In genomic region chr10:69238311-69238710, GRCm38 (mm10) we compare ENCODE assay signal across 14 mouse cellular contexts. TPM values are rescaled to one million over a fixed set of nuclear protein-coding genes. Genes with fewer than 3 reads are reported as not detected.
A peak's percentile ranks its signal among the peaks of the same experiment; 100 is the strongest.
DNase-seq lines count a peak whose midpoint lies in the region; ATAC-seq and TF ChIP-seq lines count a peak whose summit lies in the region.
"Had no signal": no experiment of that assay in that cellular context is flagged by ENCODE, and none has a peak within 500 bp of the region (broad histone marks: within the 10 kb centered on the region; RNA-seq: fewer than 3 reads in every experiment).

No protein-coding gene starts in this region.

- H3K27me3 ChIP-seq in cerebellum, adult 2 months (ENCODE audit: control insufficient read depth, insufficient read depth, low read length), result no peaks in the 10 kb centered on the region; the same call in 1 of the 2 replicates
- H3K27me3 ChIP-seq in midbrain, embryonic 10.5 days (ENCODE audit: low read depth, poor library complexity, severe bottlenecking), result no peaks in the 10 kb centered on the region
- no peaks in the 10 kb centered on the region for H3K27me3 ChIP-seq in midbrain, embryonic 16.5 days (ENCODE audit: control insufficient read depth, insufficient read depth, low read depth, low read length)
- H3K27me3 ChIP-seq in hindbrain, embryonic 11.5 days (ENCODE audit: control insufficient read depth, insufficient read depth, low read length), result no peaks in the 10 kb centered on the region
- no peaks in the 10 kb centered on the region for H3K27me3 ChIP-seq in myocyte (ENCODE audit: control insufficient read depth, insufficient read depth, insufficient read length)
- H3K27me3 ChIP-seq: embryonic facial prominence, embryonic 15.5 days; heart, embryonic 13.5 days had no signal

- peaks cover 4% of the 10 kb centered on the region for H3K4me1 ChIP-seq in cerebellum, adult 2 months (ENCODE audit: control insufficient read depth, insufficient read depth, low read length)
- H3K4me1 ChIP-seq in midbrain, embryonic 10.5 days, result peaks cover 7% of the 10 kb centered on the region; the same call in 1 of the 2 replicates
- no peaks in the 10 kb centered on the region for H3K4me1 ChIP-seq in midbrain, embryonic 16.5 days (ENCODE audit: control insufficient read depth, insufficient read depth, low read length)
- H3K4me1 ChIP-seq in hindbrain, embryonic 11.5 days (replicated peaks; ENCODE audit: control insufficient read depth, insufficient read depth, low read length), result 0 out of 2 replicates have a peak, but pooled peaks cover 3% of the 10 kb centered on the region
- H3K4me1 ChIP-seq: embryonic facial prominence, embryonic 15.5 days had no signal

- H3ac ChIP-seq in myocyte (ENCODE audit: control insufficient read depth, insufficient read length), result no peak overlapping the region

- no peak overlapping the region for H3K27ac ChIP-seq in cerebellum, adult 2 months (ENCODE audit: insufficient read depth, low read length)
- 0 out of 2 replicates have a peak overlapping the region, but pooled peaks have one; percentile 13 for H3K27ac ChIP-seq in midbrain, embryonic 10.5 days (replicated peaks)
- H3K27ac ChIP-seq in midbrain, embryonic 16.5 days (ENCODE audit: low read length), result no peak overlapping the region
- H3K27ac ChIP-seq in hindbrain, embryonic 11.5 days (ENCODE audit: low read depth, low read length), result no peak overlapping the region
- H3K27ac ChIP-seq: embryonic facial prominence, embryonic 15.5 days; gastrocnemius, adult 2 months; heart, embryonic 13.5 days had no signal

- H3K36me3 ChIP-seq in midbrain, embryonic 10.5 days, result 0 out of 2 replicates have a peak, but pooled peaks cover 2% of the 10 kb centered on the region
- H3K36me3 ChIP-seq in midbrain, embryonic 16.5 days (ENCODE audit: control insufficient read depth, insufficient read depth, low read length), result no peaks in the 10 kb centered on the region
- H3K36me3 ChIP-seq in hindbrain, embryonic 11.5 days (ENCODE audit: control insufficient read depth, insufficient read depth, low read length), result no peaks in the 10 kb centered on the region
- no peaks in the 10 kb centered on the region for H3K36me3 ChIP-seq in myocyte (ENCODE audit: control insufficient read depth, insufficient read depth)
- H3K36me3 ChIP-seq: embryonic facial prominence, embryonic 15.5 days had no signal

- no peak overlapping the region for H3K4me2 ChIP-seq in midbrain, embryonic 16.5 days (ENCODE audit: low read length)
- H3K4me2 ChIP-seq in hindbrain, embryonic 11.5 days (replicated peaks; ENCODE audit: low read depth, low read length), result no peak overlapping the region
- no peak overlapping the region for H3K4me2 ChIP-seq in myocyte (ENCODE audit: low read depth)
- H3K4me2 ChIP-seq: embryonic facial prominence, embryonic 15.5 days; heart, embryonic 13.5 days had no signal

- peaks cover 6% of the 10 kb centered on the region for H3K79me2 ChIP-seq in myocyte (ENCODE audit: control insufficient read depth, insufficient read depth)

- no peak for TF ChIP-seq CTCF in cerebellum, adult 2 months (IDR thresholded peaks at IDR 0.05; ENCODE audit: borderline replicate concordance, insufficient read depth, low read depth, low read length)

- ATAC-seq in cerebellum, adult (ENCODE audit: insufficient number of reproducible peaks, low FRiP score, low TSS enrichment), result no peak
- no peak for ATAC-seq in midbrain, embryonic 16.5 days
- peak; percentile 66 for ATAC-seq in hindbrain, embryonic 11.5 days (ENCODE audit: low FRiP score)
- ATAC-seq in megakaryocyte, adult 5-6 weeks (ENCODE audit: poor library complexity, severe bottlenecking), result no peak
- ATAC-seq: liver, postnatal 0 days had no signal

- H3K4me3 ChIP-seq in cerebellum, adult 2 months (replicated peaks; ENCODE audit: insufficient read depth, low read depth, low read length), result no peak overlapping the region
- H3K4me3 ChIP-seq in midbrain, embryonic 10.5 days, result no peak overlapping the region
- H3K4me3 ChIP-seq in midbrain, embryonic 16.5 days (ENCODE audit: low read depth, low read length), result no peak overlapping the region
- H3K4me3 ChIP-seq in hindbrain, embryonic 11.5 days (ENCODE audit: low read depth, low read length), result no peak overlapping the region
- no peak overlapping the region for H3K4me3 ChIP-seq in myocyte
- H3K4me3 ChIP-seq: embryonic facial prominence, embryonic 15.5 days; gastrocnemius, adult 2 months; heart, embryonic 13.5 days had no signal

- peak; percentile 22 to 45 for DNase-seq in cerebellum, adult 2 months
- DNase-seq in midbrain, embryonic 10.5 days (ENCODE audit: low spot score), result no peak
- peak; percentile 44 for DNase-seq in hindbrain, embryonic 11.5 days (ENCODE audit: low spot score)
- DNase-seq in heart, adult 9 months (ENCODE audit: low spot score in 2 of 2), result no peak
- DNase-seq: gastrocnemius, adult 2 months; liver, postnatal 0 days; right cerebral cortex, postnatal 25 days; thymus, postnatal 36 days had no signal

- no peak overlapping the region for H3K9ac ChIP-seq in midbrain, embryonic 16.5 days (ENCODE audit: low read depth, low read length)
- H3K9ac ChIP-seq in hindbrain, embryonic 11.5 days (ENCODE audit: low read depth, low read length), result no peak overlapping the region
- H3K9ac ChIP-seq: embryonic facial prominence, embryonic 15.5 days; heart, embryonic 13.5 days; liver, postnatal 0 days had no signal

- WGBS in cerebellum, adult 2 months, result 34% methylated on average over 6 of the region's 6 CpGs
- 60% methylated on average over 6 of the region's 6 CpGs for WGBS in midbrain, embryonic 10.5 days
- WGBS in midbrain, embryonic 16.5 days, result 46% methylated on average over 6 of the region's 6 CpGs
- 54% methylated on average over 6 of the region's 6 CpGs for WGBS in hindbrain, embryonic 11.5 days

- no peak for TF ChIP-seq POLR2A in cerebellum, adult 2 months (IDR thresholded peaks at IDR 0.05; ENCODE audit: borderline replicate concordance, insufficient read depth, low read length)
- TF ChIP-seq POLR2A in myocyte (IDR thresholded peaks at IDR 0.05; ENCODE audit: insufficient read length, low read depth), result no peak

- H3K9me3 ChIP-seq in midbrain, embryonic 10.5 days (replicated peaks), result peaks cover 9% of the 10 kb centered on the region
- 0 out of 2 replicates have a peak, but pooled peaks cover 5% of the 10 kb centered on the region for H3K9me3 ChIP-seq in midbrain, embryonic 16.5 days (replicated peaks; ENCODE audit: control insufficient read depth, low read length, poor library complexity, severe bottlenecking)
- H3K9me3 ChIP-seq in hindbrain, embryonic 11.5 days (ENCODE audit: control insufficient read depth, low read length), result no peaks in the 10 kb centered on the region

TF ChIP-seq in myocyte, 11 proteins besides CTCF, POLR2A, EP300 and RAD21:
- peak; percentile 65 for TF ChIP-seq TCF12 (IDR thresholded peaks at IDR 0.05; ENCODE audit: insufficient read depth, poor library complexity, severe bottlenecking)
- TF ChIP-seq CEBPB (IDR thresholded peaks at IDR 0.05; ENCODE audit: insufficient read depth, poor library complexity, severe bottlenecking), result no peak
- no peak for TF ChIP-seq SRF (IDR thresholded peaks at IDR 0.05; ENCODE audit: control insufficient read depth, insufficient read length, low read depth)
- TF ChIP-seq E2F4 (IDR thresholded peaks at IDR 0.05; ENCODE audit: insufficient read depth), result no peak
- TF ChIP-seq MYOD1 (IDR thresholded peaks at IDR 0.05; ENCODE audit: control insufficient read depth in 1 of 3, insufficient read length in 2 of 3, low read depth in 2 of 3), result peak; percentile 60 to 98 (median 94)
- TF ChIP-seq MAX (IDR thresholded peaks at IDR 0.05; ENCODE audit: low read depth), result no peak
- peak; percentile 66 to 94 (median 77) for TF ChIP-seq MYOG (IDR thresholded peaks at IDR 0.05; ENCODE audit: control insufficient read depth in 1 of 3, insufficient read depth in 1 of 3, insufficient read length in 2 of 3, low read depth in 2 of 3)
- TF ChIP-seq POLR2AphosphoS2 (IDR thresholded peaks at IDR 0.05; ENCODE audit: insufficient read length, low read depth), result no peak
- TF ChIP-seq USF1 (IDR thresholded peaks at IDR 0.05; ENCODE audit: low read depth), result no peak
- no peak for TF ChIP-seq REST (IDR thresholded peaks at IDR 0.05; ENCODE audit: insufficient read depth, insufficient read length)
- TF ChIP-seq TCF3 (IDR thresholded peaks at IDR 0.05; ENCODE audit: insufficient read length, low read depth), result peak; percentile 75

RNA-seq across cellular contexts. Expression of gene A930033H14Rik, which starts 25.4 kb away (rescaled TPM):
- 0.92 and 1.0 TPM in 2 replicates for polyA plus RNA-seq in cerebellum, adult 2 months (2012; rRNA removed)
- polyA plus RNA-seq in midbrain, embryonic 10.5 days (2016; fragmentation: Nextera tagmentation; extraction: Ambion mirVana), result 1.0 and 1.1 TPM in 2 replicates
- polyA plus RNA-seq in midbrain, embryonic 16.5 days (2015; fragmentation: Nextera tagmentation; extraction: Ambion mirVana), result 1.3 and 1.5 TPM in 2 replicates
- polyA plus RNA-seq in hindbrain, embryonic 11.5 days (2014; fragmentation: Nextera tagmentation; extraction: Ambion mirVana), result 1.1 and 1.3 TPM in 2 replicates
- polyA plus RNA-seq in myocyte (2012; fragmentation: generic; extraction: Trizol), result 1.9 TPM
- total RNA-seq in megakaryocyte, adult 5-6 weeks (2015), result 0.33 and 1.1 TPM in 2 replicates
- 0.37 TPM in 2 replicates for total RNA-seq in megakaryocyte, adult 5-6 weeks (2017)

Comparison
In these comparisons a context has a peak if more than half of its experiments do, and no peak if none do; other contexts are left out.
1. DNase-seq: peak in cerebellum, adult 2 months (2 of 2) and hindbrain, embryonic 11.5 days (single experiment); none in midbrain, embryonic 10.5 days (single experiment) and heart, adult 9 months (0 of 2).